Mouse (Mus musculus) T-cell, adult 2 months (primary cell): ENCODE data around the gene Ppm1b.
"Not testable (repeated sequence)": the region's sequence is repeated elsewhere in the genome, so short reads cannot be mapped to it uniquely, and the experiment has no call there.

Source experiments
- DNase-seq: peaks from one replicate; pipeline ENCODE4 v3.0.0; 2022; ENCODE audit warnings: low spot score

The Ppm1b gene

GRCm38 (mm10) chr17:84956441-84956840, at the start of gene Ppm1b:
Gene Ppm1b, plus strand, starts transcription at chr17:84956741.
- no peak for DNase-seq

- no peak for DNase-seq
These were observed 34.7 kb upstream of the Ppm1b start for GRCm38 (mm10) chr17:84921666-84922376.

- no peak for DNase-seq
These were observed 31.8 kb upstream of the Ppm1b start for GRCm38 (mm10) chr17:84924779-84925178.

GRCm38 (mm10) chr17:84926233-84926632, 30.3 kb upstream of the Ppm1b start:
- no peak for DNase-seq

GRCm38 (mm10) chr17:84927580-84927979, 29.0 kb upstream of the Ppm1b start:
- no peak for DNase-seq

GRCm38 (mm10) chr17:84932943-84933342, 23.6 kb upstream of the Ppm1b start:
- DNase-seq = no peak

GRCm38 (mm10) chr17:84933968-84934367, 22.6 kb upstream of the Ppm1b start:
- DNase-seq = no peak

GRCm38 (mm10) chr17:84935620-84936019, 20.9 kb upstream of the Ppm1b start:
- not testable (repeated sequence) for DNase-seq

- no peak for DNase-seq
These were observed 20.2 kb upstream of the Ppm1b start for GRCm38 (mm10) chr17:84936301-84936700.

- DNase-seq = no peak
These were observed 19.7 kb upstream of the Ppm1b start for GRCm38 (mm10) chr17:84936809-84937208.

- DNase-seq = peak; percentile 30
These were observed 19.3 kb upstream of the Ppm1b start for GRCm38 (mm10) chr17:84937220-84937619.

GRCm38 (mm10) chr17:84938215-84938614, 18.3 kb upstream of the Ppm1b start:
- no peak for DNase-seq

GRCm38 (mm10) chr17:84940017-84940731, 16.4 kb upstream of the Ppm1b start:
- no peak for DNase-seq

- no peak for DNase-seq
These were observed 15.2 kb upstream of the Ppm1b start for GRCm38 (mm10) chr17:84941291-84941868.

GRCm38 (mm10) chr17:84942358-84943032, 14.0 kb upstream of the Ppm1b start:
- no peak for DNase-seq

GRCm38 (mm10) chr17:84943033-84943393, 13.5 kb upstream of the Ppm1b start:
- DNase-seq = no peak

- peak; percentile 49 for DNase-seq
These were observed 12.2 kb upstream of the Ppm1b start for GRCm38 (mm10) chr17:84944348-84944747.

- no peak for DNase-seq
These were observed 4.0 kb upstream of the Ppm1b start for GRCm38 (mm10) chr17:84952521-84952920.

- DNase-seq = no peak
These were observed 2.8 kb upstream of the Ppm1b start for GRCm38 (mm10) chr17:84953776-84954175.

- peak; percentile 35 for DNase-seq
These were observed 1.7 kb upstream of the Ppm1b start for GRCm38 (mm10) chr17:84954881-84955280.

GRCm38 (mm10) chr17:84956931-84957486, 468 bp downstream of the Ppm1b start:
- peak; percentile 97 for DNase-seq
